In the genomic region with DNA sequence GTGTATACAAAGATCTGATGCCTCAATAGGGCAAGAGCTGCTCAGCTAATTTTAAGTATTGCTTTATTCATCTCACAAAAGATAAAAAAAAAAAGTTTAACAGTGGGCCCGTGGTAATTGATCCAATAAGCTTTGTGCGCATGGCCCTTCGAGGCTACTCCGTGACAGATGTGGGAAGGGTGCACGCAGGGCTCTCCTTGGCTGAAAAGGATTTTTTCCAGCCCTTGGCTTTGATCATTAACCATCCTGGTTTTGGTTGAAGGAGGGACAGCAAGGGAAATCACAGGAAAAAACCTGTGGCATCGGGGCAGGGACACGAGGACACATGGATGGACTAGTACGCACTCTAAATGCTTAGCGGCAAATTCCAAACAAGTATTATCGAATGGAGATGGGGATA, we compare ENCODE assay signal across 17 mouse cellular contexts.
DNase-seq lines count a peak whose midpoint lies in the region; ATAC-seq and TF ChIP-seq lines count a peak whose summit lies in the region.
"Had no signal": no experiment of that assay in that cellular context is flagged by ENCODE, and none has a peak within 500 bp of the region (broad histone marks: within the 10 kb centered on the region; RNA-seq: fewer than 3 reads in every experiment).

No protein-coding gene starts in this region.

- TF ChIP-seq CTCF in gastrocnemius, adult 2 months (IDR thresholded peaks at IDR 0.05): no peak

- intact Hi-C loops in gastrocnemius, adult 2 months (cut with DNase I): no loop called here

- no peak overlapping the region for H3K4me2 ChIP-seq in forebrain, embryonic 13.5 days
- peak overlapping the region; percentile 28; the same call in 1 of the 2 replicates for H3K4me2 ChIP-seq in hindbrain, embryonic 14.5 days (replicated peaks)
- H3K4me2 ChIP-seq in neural tube, embryonic 12.5 days (replicated peaks): no peak overlapping the region
- H3K4me2 ChIP-seq: heart, embryonic 15.5 days; stomach, embryonic 15.5 days had no signal

- peaks cover 68% of the 10 kb centered on the region for H3K4me1 ChIP-seq in forebrain, embryonic 13.5 days
- H3K4me1 ChIP-seq in hindbrain, embryonic 14.5 days (replicated peaks; ENCODE audit: control insufficient read depth, insufficient read depth, low read length): peaks cover 74% of the 10 kb centered on the region
- H3K4me1 ChIP-seq in neural tube, embryonic 12.5 days: peaks cover 51% of the 10 kb centered on the region

- 0 out of 2 replicates have a peak overlapping the region, but pooled peaks have one; percentile 55 for H3K27ac ChIP-seq in gastrocnemius, adult 2 months
- H3K27ac ChIP-seq in forebrain, embryonic 13.5 days: peak overlapping the region; percentile 88
- H3K27ac ChIP-seq in hindbrain, embryonic 14.5 days: peak overlapping the region; percentile 85
- H3K27ac ChIP-seq in neural tube, embryonic 12.5 days: peak overlapping the region; percentile 2; the same call in 1 of the 2 replicates
- H3K27ac ChIP-seq: embryonic facial prominence, embryonic 13.5 days; heart, embryonic 15.5 days; limb, embryonic 12.5 days; liver, embryonic 14.5 days; stomach, embryonic 15.5 days had no signal

- no peak overlapping the region for H3K9ac ChIP-seq in forebrain, embryonic 13.5 days
- H3K9ac ChIP-seq in hindbrain, embryonic 14.5 days: peak overlapping the region; percentile 32; the same call in 1 of the 2 replicates
- H3K9ac ChIP-seq in neural tube, embryonic 12.5 days: no peak overlapping the region
- H3K9ac ChIP-seq: embryonic facial prominence, embryonic 13.5 days; heart, embryonic 15.5 days; limb, embryonic 12.5 days; liver, embryonic 14.5 days; stomach, embryonic 15.5 days had no signal

- ATAC-seq in forebrain, embryonic 13.5 days: no peak
- no peak for ATAC-seq in hindbrain, embryonic 14.5 days (ENCODE audit: low FRiP score)
- ATAC-seq in neural tube, embryonic 12.5 days (ENCODE audit: low FRiP score, low read depth): no peak
- ATAC-seq: activated CD4-positive, CD25-positive, alpha-beta regulatory T cell, adult 4 months had no signal

- H3K9me3 ChIP-seq in forebrain, embryonic 13.5 days (replicated peaks): no peaks in the 10 kb centered on the region
- H3K9me3 ChIP-seq in hindbrain, embryonic 14.5 days (ENCODE audit: control insufficient read depth, low read length): no peaks in the 10 kb centered on the region
- H3K9me3 ChIP-seq in neural tube, embryonic 12.5 days: no peaks in the 10 kb centered on the region
- H3K9me3 ChIP-seq: embryonic facial prominence, embryonic 13.5 days; heart, embryonic 15.5 days; stomach, embryonic 15.5 days had no signal

- no peaks in the 10 kb centered on the region; the same call in 1 of the 2 replicates for H3K36me3 ChIP-seq in forebrain, embryonic 13.5 days (ENCODE audit: poor library complexity, severe bottlenecking)
- no peaks in the 10 kb centered on the region for H3K36me3 ChIP-seq in hindbrain, embryonic 14.5 days (replicated peaks; ENCODE audit: control insufficient read depth, insufficient read depth)
- no peaks in the 10 kb centered on the region for H3K36me3 ChIP-seq in neural tube, embryonic 12.5 days
- H3K36me3 ChIP-seq: embryonic facial prominence, embryonic 13.5 days; limb, embryonic 12.5 days; stomach, embryonic 15.5 days had no signal

- H3K27me3 ChIP-seq in forebrain, embryonic 13.5 days: no peaks in the 10 kb centered on the region
- H3K27me3 ChIP-seq in hindbrain, embryonic 14.5 days (ENCODE audit: control insufficient read depth, insufficient read depth, low read length): no peaks in the 10 kb centered on the region
- no peaks in the 10 kb centered on the region for H3K27me3 ChIP-seq in neural tube, embryonic 12.5 days (replicated peaks)
- H3K27me3 ChIP-seq: embryonic facial prominence, embryonic 13.5 days; heart, embryonic 15.5 days; limb, embryonic 12.5 days; stomach, embryonic 15.5 days had no signal

- DNase-seq in gastrocnemius, adult 2 months: no peak
- no peak for DNase-seq in gastrocnemius, adult 18-20 months (ENCODE audit: low spot score)
- DNase-seq in hindbrain, embryonic 14.5 days (ENCODE audit: low spot score): no peak
- no peak for DNase-seq in right cerebral cortex, adult 2 months (ENCODE audit: low spot score in 2 of 2)
- DNase-seq in gastrocnemius, postnatal 4 days (ENCODE audit: low spot score in 2 of 2): no peak
- DNase-seq: gastrocnemius, postnatal 36 days; kidney, adult 8-10 months; lung, postnatal 14 days; spleen, adult 18-20 months had no signal

- whole genome bisulfite sequencing in forebrain, embryonic 13.5 days: 42% methylated on average over 10 of the region's 10 CpGs
- 42% methylated on average over 10 of the region's 10 CpGs for WGBS in hindbrain, embryonic 14.5 days
- 72% methylated on average over 10 of the region's 10 CpGs for WGBS in neural tube, embryonic 12.5 days

- H3K4me3 ChIP-seq in gastrocnemius, adult 2 months: no peak overlapping the region
- no peak overlapping the region for H3K4me3 ChIP-seq in forebrain, embryonic 13.5 days
- H3K4me3 ChIP-seq in hindbrain, embryonic 14.5 days (replicated peaks; ENCODE audit: low read length): no peak overlapping the region
- H3K4me3 ChIP-seq in neural tube, embryonic 12.5 days: no peak overlapping the region
- H3K4me3 ChIP-seq: embryonic facial prominence, embryonic 13.5 days; heart, embryonic 15.5 days; limb, embryonic 12.5 days; stomach, embryonic 15.5 days had no signal

Comparison
In these comparisons a context has a peak if more than half of its experiments do, and no peak if none do; other contexts are left out.
1. H3K27ac ChIP-seq: peak in every context shown above with its lines; median percentile 88 in forebrain, embryonic 13.5 days; 85 in hindbrain, embryonic 14.5 days; 55 in gastrocnemius, adult 2 months; 2 in neural tube, embryonic 12.5 days.